Mouse (Mus musculus): ENCODE data around the gene Crbn.

Gene Crbn

GRCm38 (mm10) chr6:106799333-106800226 lies at the start of gene Crbn:
Gene Crbn (minus strand): TSS chr6:106800077.
- DNase-seq, result peak; percentile 93

- DNase-seq, result no peak
These were observed 40.3 kb upstream of the Crbn start for GRCm38 (mm10) chr6:106840181-106840580.

GRCm38 (mm10) chr6:106838053-106838452 lies 38.2 kb upstream of the Crbn start:
- DNase-seq, result no peak

GRCm38 (mm10) chr6:106835316-106835715 lies 35.4 kb upstream of the Crbn start:
- no peak for DNase-seq

GRCm38 (mm10) chr6:106822329-106822728 lies 22.5 kb upstream of the Crbn start:
- peak; percentile 69 for DNase-seq

GRCm38 (mm10) chr6:106820566-106820965 lies 20.7 kb upstream of the Crbn start:
- DNase-seq, result no peak

- no peak for DNase-seq
These were observed 20.0 kb upstream of the Crbn start for GRCm38 (mm10) chr6:106819906-106820305.

- DNase-seq, result no peak
These were observed 19.4 kb upstream of the Crbn start for GRCm38 (mm10) chr6:106819246-106819645.

- no peak for DNase-seq
These were observed 10.8 kb upstream of the Crbn start for GRCm38 (mm10) chr6:106810686-106811085.

- DNase-seq, result no peak
These were observed 9.3 kb upstream of the Crbn start for GRCm38 (mm10) chr6:106809161-106809560.

GRCm38 (mm10) chr6:106804904-106805303 lies 5.0 kb upstream of the Crbn start:
- peak; percentile 47 for DNase-seq

GRCm38 (mm10) chr6:106800227-106800557 lies 315 bp upstream of the Crbn start:
- DNase-seq, result no peak

GRCm38 (mm10) chr6:106794094-106794814 lies 5.6 kb downstream of the Crbn start:
- DNase-seq, result no peak

- no peak for DNase-seq
These were observed 6.3 kb downstream of the Crbn start for GRCm38 (mm10) chr6:106793621-106794020.

- DNase-seq, result no peak
These were observed 6.8 kb downstream of the Crbn start for GRCm38 (mm10) chr6:106793088-106793487.

- no peak for DNase-seq
These were observed 7.4 kb downstream of the Crbn start for GRCm38 (mm10) chr6:106792486-106792885.

GRCm38 (mm10) chr6:106791429-106791828 lies 8.4 kb downstream of the Crbn start:
- no peak for DNase-seq

- DNase-seq, result no peak
These were observed 12.7 kb downstream of the Crbn start for GRCm38 (mm10) chr6:106787138-106787537.

- no peak for DNase-seq
These were observed 29.8 kb downstream of the Crbn start for GRCm38 (mm10) chr6:106770046-106770445.

- no peak for DNase-seq
These were observed 30.5 kb downstream of the Crbn start for GRCm38 (mm10) chr6:106769290-106769866.

GRCm38 (mm10) chr6:106768640-106769289 lies 31.1 kb downstream of the Crbn start, which contains the start of gene Trnt1:
Gene Trnt1 (plus strand): TSS chr6:106769120.
- peak; percentile 99 for DNase-seq

- no peak for DNase-seq
These were observed 33.1 kb downstream of the Crbn start for GRCm38 (mm10) chr6:106766774-106767173.

GRCm38 (mm10) chr6:106765892-106766291 lies 34.0 kb downstream of the Crbn start:
- DNase-seq, result no peak
